Mouse (Mus musculus): Measurements from ENCODE around the gene Exosc5. TPM values are rescaled to one million over a fixed set of nuclear protein-coding genes. Genes with fewer than 3 reads are reported as not detected.

Exosc5 gene
- polyA plus RNA-seq, 1 experiment: 53.7 TPM

DNA sequence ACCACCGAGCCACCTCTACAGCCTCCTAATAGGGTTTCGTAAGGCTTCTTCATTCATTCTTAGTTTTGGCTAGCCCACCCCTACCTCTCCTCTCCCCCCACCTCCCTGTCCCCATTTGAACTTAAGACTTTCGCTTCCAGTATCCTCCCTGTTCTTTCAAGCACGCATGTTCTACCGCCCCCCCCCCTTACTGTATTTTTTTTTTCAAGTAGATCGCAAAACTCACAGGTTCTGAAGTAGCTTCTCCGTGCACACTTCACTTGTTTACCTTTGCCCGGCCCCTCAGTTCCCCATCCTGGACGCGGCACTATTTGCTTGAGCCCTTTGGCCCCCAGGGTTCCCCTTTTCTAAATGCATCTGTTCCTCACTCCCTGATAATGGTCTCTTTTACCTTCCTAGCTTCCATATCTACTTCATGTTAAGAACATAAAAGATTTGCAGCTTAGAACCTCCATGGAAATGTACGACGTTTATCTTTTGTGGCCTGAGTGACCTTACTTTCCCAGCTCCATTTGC is 6.7 kb upstream of the Exosc5 start:
- Histone ChIP-seq H3K36me3 (ENCODE audit: control insufficient read depth, insufficient read depth, low read length, poor library complexity, severe bottlenecking) (no peaks in the 10 kb centered on the region), H3K4me3 (ENCODE audit: low read depth, low read length) (no peak overlapping the region), H3K27me3 (ENCODE audit: control insufficient read depth, insufficient read depth, low read length, poor library complexity, severe bottlenecking) (no peaks in the 10 kb centered on the region), H3K9ac (ENCODE audit: low read depth, poor library complexity, severe bottlenecking) (no peak overlapping the region), H3K4me1 (ENCODE audit: control insufficient read depth, insufficient read depth, low read length) (no peaks in the 10 kb centered on the region), H3K27ac (ENCODE audit: insufficient read depth, low read length) (no peak overlapping the region), H3K9me3 (replicated peaks; ENCODE audit: control insufficient read depth, insufficient read depth, low read length, poor library complexity, severe bottlenecking) (no peaks in the 10 kb centered on the region)
- TF ChIP-seq CTCF (IDR thresholded peaks at IDR 0.05; ENCODE audit: low read depth, low read length) (no peak), POLR2A (IDR thresholded peaks at IDR 0.05; ENCODE audit: insufficient read depth, low read length) (no peak), EP300 (IDR thresholded peaks at IDR 0.05; ENCODE audit: insufficient read depth, low read depth, low read length) (no peak)

DNA sequence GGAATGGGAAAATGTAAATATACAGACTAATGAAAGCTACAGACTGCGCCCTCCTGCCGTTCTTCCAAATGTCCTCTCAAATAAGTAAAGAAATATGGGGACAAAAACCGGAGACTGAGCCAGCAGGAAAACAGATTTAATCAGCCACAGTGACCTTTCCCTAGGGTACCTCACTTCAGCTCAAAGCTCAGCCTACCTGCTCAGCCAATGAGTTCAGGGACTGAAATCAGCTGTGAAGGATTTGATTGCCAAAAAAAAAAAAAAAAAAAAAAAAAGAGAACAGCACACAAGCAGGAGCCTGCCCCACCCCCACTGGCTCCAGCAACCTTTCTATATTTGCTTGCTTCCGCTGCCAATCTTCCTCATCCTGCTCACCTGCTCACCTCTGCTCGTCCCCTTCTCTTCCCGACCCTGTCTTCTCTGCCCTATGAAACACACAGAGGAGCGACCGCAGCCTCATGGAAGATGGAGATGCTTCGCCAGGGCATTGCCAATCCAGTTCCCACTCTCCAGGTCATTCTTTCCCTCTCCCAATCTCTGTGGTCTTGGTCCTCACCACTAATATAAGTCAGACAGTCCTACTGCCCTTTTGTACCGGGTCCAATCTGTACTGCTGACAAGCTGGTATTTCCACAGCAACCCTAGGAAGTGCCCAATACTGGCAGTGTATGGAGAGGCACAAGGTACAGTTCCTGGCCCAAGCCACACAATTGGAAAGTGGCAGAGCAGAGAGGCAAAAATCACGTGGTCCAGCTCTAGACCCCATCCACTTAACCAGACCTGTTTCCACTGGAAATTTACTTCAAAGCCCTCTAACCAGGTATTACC is 3.1 kb upstream of the Exosc5 start:
- Histone ChIP-seq H3K4me3 (ENCODE audit: low read depth, low read length) (no peak overlapping the region), H3K27ac (ENCODE audit: insufficient read depth, low read length) (peak overlapping the region; percentile 70), H3K36me3 (ENCODE audit: control insufficient read depth, insufficient read depth, low read length, poor library complexity, severe bottlenecking) (no peaks in the 10 kb centered on the region; the same call in 1 of the 2 replicates), H3K4me1 (ENCODE audit: control insufficient read depth, insufficient read depth, low read length) (no peaks in the 10 kb centered on the region), H3K9me3 (replicated peaks; ENCODE audit: control insufficient read depth, insufficient read depth, low read length, poor library complexity, severe bottlenecking) (no peaks in the 10 kb centered on the region), H3K9ac (ENCODE audit: low read depth, poor library complexity, severe bottlenecking) (peak overlapping the region; percentile 21; the same call in 1 of the 2 replicates), H3K27me3 (ENCODE audit: control insufficient read depth, insufficient read depth, low read length, poor library complexity, severe bottlenecking) (no peaks in the 10 kb centered on the region)
- TF ChIP-seq CTCF (IDR thresholded peaks at IDR 0.05; ENCODE audit: low read depth, low read length) (no peak), EP300 (IDR thresholded peaks at IDR 0.05; ENCODE audit: insufficient read depth, low read depth, low read length) (no peak), POLR2A (IDR thresholded peaks at IDR 0.05; ENCODE audit: insufficient read depth, low read length) (no peak)

DNA sequence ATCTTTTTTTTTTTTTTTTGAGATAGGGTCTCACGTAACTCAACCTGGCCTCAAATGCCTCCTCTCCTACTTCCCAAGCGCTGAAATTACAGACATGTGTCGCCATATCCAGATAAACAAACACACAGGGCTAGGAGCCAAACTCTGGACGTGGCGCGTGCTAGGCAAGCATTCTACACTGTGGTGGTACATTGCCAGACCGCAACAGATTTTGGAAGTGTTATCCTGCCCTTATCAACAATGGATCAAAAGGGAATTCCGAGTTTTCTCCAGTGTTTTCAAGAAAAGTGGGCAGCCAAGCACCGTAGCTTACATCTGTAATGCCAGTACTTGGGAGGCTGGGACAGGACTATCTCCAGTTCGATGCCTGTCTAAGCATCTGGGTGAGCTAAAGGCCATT is 1.2 kb upstream of the Exosc5 start:
- Histone ChIP-seq H3K9me3 (replicated peaks; ENCODE audit: control insufficient read depth, insufficient read depth, low read length, poor library complexity, severe bottlenecking) (no peaks in the 10 kb centered on the region), H3K27ac (ENCODE audit: insufficient read depth, low read length) (no peak overlapping the region), H3K4me1 (ENCODE audit: control insufficient read depth, insufficient read depth, low read length) (no peaks in the 10 kb centered on the region), H3K27me3 (ENCODE audit: control insufficient read depth, insufficient read depth, low read length, poor library complexity, severe bottlenecking) (no peaks in the 10 kb centered on the region), H3K36me3 (ENCODE audit: control insufficient read depth, insufficient read depth, low read length, poor library complexity, severe bottlenecking) (peaks cover 14% of the 10 kb centered on the region), H3K9ac (ENCODE audit: low read depth, poor library complexity, severe bottlenecking) (peak overlapping the region; percentile 65; the same call in 1 of the 2 replicates), H3K4me3 (ENCODE audit: low read depth, low read length) (peak overlapping the region; percentile 81)
- no peak for TF ChIP-seq CTCF (IDR thresholded peaks at IDR 0.05; ENCODE audit: low read depth, low read length)
- no peak for TF ChIP-seq POLR2A (IDR thresholded peaks at IDR 0.05; ENCODE audit: insufficient read depth, low read length)
- TF ChIP-seq EP300 (IDR thresholded peaks at IDR 0.05; ENCODE audit: insufficient read depth, low read depth, low read length): no peak

DNA sequence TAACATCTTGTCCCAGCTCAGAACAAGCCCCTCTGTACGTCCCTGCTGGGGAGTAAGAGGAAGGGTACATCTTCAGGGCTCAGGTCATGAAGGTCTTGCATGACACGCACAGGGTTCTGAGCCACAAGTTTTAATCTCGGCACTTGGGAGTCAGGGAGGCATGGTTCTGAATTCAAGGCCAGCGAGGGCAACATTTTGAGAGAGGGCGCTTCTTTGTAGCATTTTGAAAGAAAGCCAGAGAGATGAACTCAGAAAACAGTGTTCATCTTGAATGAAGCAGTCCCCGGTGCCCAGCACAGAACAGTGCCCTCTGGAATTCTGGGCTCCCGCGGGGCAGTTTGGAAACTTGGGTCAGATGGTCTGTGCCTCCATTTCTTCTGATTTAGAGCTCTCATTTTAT is 7.4 kb downstream of the Exosc5 start:
- no peak overlapping the region for H3K9ac ChIP-seq (ENCODE audit: low read depth, poor library complexity, severe bottlenecking)
- no peaks in the 10 kb centered on the region for H3K27me3 ChIP-seq (ENCODE audit: control insufficient read depth, insufficient read depth, low read length, poor library complexity, severe bottlenecking)
- peaks cover 38% of the 10 kb centered on the region for H3K36me3 ChIP-seq (ENCODE audit: control insufficient read depth, insufficient read depth, low read length, poor library complexity, severe bottlenecking)
- H3K9me3 ChIP-seq (replicated peaks; ENCODE audit: control insufficient read depth, insufficient read depth, low read length, poor library complexity, severe bottlenecking): no peaks in the 10 kb centered on the region
- peaks cover 8% of the 10 kb centered on the region for H3K4me1 ChIP-seq (ENCODE audit: control insufficient read depth, insufficient read depth, low read length)
- TF ChIP-seq CTCF (IDR thresholded peaks at IDR 0.05; ENCODE audit: low read depth, low read length): no peak
- TF ChIP-seq EP300 (IDR thresholded peaks at IDR 0.05; ENCODE audit: insufficient read depth, low read depth, low read length): no peak
- no peak for TF ChIP-seq POLR2A (IDR thresholded peaks at IDR 0.05; ENCODE audit: insufficient read depth, low read length)
- peak overlapping the region; percentile 32; the same call in 1 of the 2 replicates for H3K27ac ChIP-seq (ENCODE audit: insufficient read depth, low read length)
- no peak overlapping the region for H3K4me3 ChIP-seq (ENCODE audit: low read depth, low read length)

GRCm38 (mm10) chr7:25669158-25669557 is 10.2 kb downstream of the Exosc5 start:
- Histone ChIP-seq H3K27ac (ENCODE audit: insufficient read depth, low read length) (peak overlapping the region; percentile 96), H3K9me3 (replicated peaks; ENCODE audit: control insufficient read depth, insufficient read depth, low read length, poor library complexity, severe bottlenecking) (no peaks in the 10 kb centered on the region), H3K4me3 (ENCODE audit: low read depth, low read length) (no peak overlapping the region), H3K36me3 (ENCODE audit: control insufficient read depth, insufficient read depth, low read length, poor library complexity, severe bottlenecking) (peaks cover 18% of the 10 kb centered on the region), H3K9ac (ENCODE audit: low read depth, poor library complexity, severe bottlenecking) (no peak overlapping the region), H3K27me3 (ENCODE audit: control insufficient read depth, insufficient read depth, low read length, poor library complexity, severe bottlenecking) (no peaks in the 10 kb centered on the region; the same call in 1 of the 2 replicates), H3K4me1 (ENCODE audit: control insufficient read depth, insufficient read depth, low read length) (peaks cover 8% of the 10 kb centered on the region)
- peak; percentile 93 for TF ChIP-seq EP300 (IDR thresholded peaks at IDR 0.05; ENCODE audit: insufficient read depth, low read depth, low read length)
- no peak for TF ChIP-seq POLR2A (IDR thresholded peaks at IDR 0.05; ENCODE audit: insufficient read depth, low read length)

- Histone ChIP-seq H3K4me1 (ENCODE audit: control insufficient read depth, insufficient read depth, low read length) (peaks cover 8% of the 10 kb centered on the region), H3K4me3 (ENCODE audit: low read depth, low read length) (no peak overlapping the region), H3K9me3 (replicated peaks; ENCODE audit: control insufficient read depth, insufficient read depth, low read length, poor library complexity, severe bottlenecking) (no peaks in the 10 kb centered on the region), H3K27ac (ENCODE audit: insufficient read depth, low read length) (peak overlapping the region; percentile 96), H3K27me3 (ENCODE audit: control insufficient read depth, insufficient read depth, low read length, poor library complexity, severe bottlenecking) (no peaks in the 10 kb centered on the region; the same call in 1 of the 2 replicates), H3K36me3 (ENCODE audit: control insufficient read depth, insufficient read depth, low read length, poor library complexity, severe bottlenecking) (peaks cover 14% of the 10 kb centered on the region), H3K9ac (ENCODE audit: low read depth, poor library complexity, severe bottlenecking) (no peak overlapping the region)
- TF ChIP-seq CTCF (IDR thresholded peaks at IDR 0.05; ENCODE audit: low read depth, low read length) (no peak), EP300 (IDR thresholded peaks at IDR 0.05; ENCODE audit: insufficient read depth, low read depth, low read length) (peak; percentile 61; the same call in 1 of the 2 replicates), POLR2A (IDR thresholded peaks at IDR 0.05; ENCODE audit: insufficient read depth, low read length) (no peak)
These were observed 10.7 kb downstream of the Exosc5 start for GRCm38 (mm10) chr7:25669631-25670030.

Measured in ES-Bruce4 (cell line).